In genomic region chr1:61137954-61138353, GRCm38 (mm10) we compare ENCODE assay signal across 29 mouse cellular contexts.
DNase-seq lines count a peak whose midpoint lies in the region; ATAC-seq and TF ChIP-seq lines count a peak whose summit lies in the region.
"Had no signal": no experiment of that assay in that cellular context is flagged by ENCODE, and none has a peak within 500 bp of the region (broad histone marks: within the 10 kb centered on the region; RNA-seq: fewer than 3 reads in every experiment).

No protein-coding gene starts in this region.

- no peak for DNase-seq in intestine, embryonic 14.5 days (ENCODE audit: low spot score)
- no peak for DNase-seq in midbrain, embryonic 14.5 days
- no peak for DNase-seq in CH12.LX (ENCODE audit: extremely low read depth)
- DNase-seq in naive thymus-derived CD4-positive, alpha-beta T cell, adult 2 months (ENCODE audit: low read depth), result peak; percentile 10
- DNase-seq in ovary, postnatal 36 days (ENCODE audit: low spot score), result no peak
- DNase-seq in left cerebral cortex, adult 18-20 months (ENCODE audit: low spot score in 2 of 2), result no peak
- DNase-seq: adrenal gland, adult 8-10 months; adrenal gland, postnatal 25 days; cerebellum, adult 11-12 months; cerebellum, adult 8-10 months; cerebellum, postnatal 10 days; cerebellum, postnatal 36 days; embryo, embryonic 11 days; gastrocnemius, postnatal 10 days; gastrocnemius, postnatal 36 days; heart, adult 2 months; heart, postnatal 14 days; heart, postnatal 4 days had no signal

- no peaks in the 10 kb centered on the region for H3K79me2 ChIP-seq in CH12.LX (replicated peaks; ENCODE audit: control insufficient read depth, extremely low read depth, insufficient read depth, poor library complexity, severe bottlenecking)

- no peaks in the 10 kb centered on the region for H3K27me3 ChIP-seq in intestine, embryonic 14.5 days (replicated peaks; ENCODE audit: control insufficient read depth, insufficient read depth, low read length)
- H3K27me3 ChIP-seq in intestine, embryonic 15.5 days (replicated peaks), result no peaks in the 10 kb centered on the region
- H3K27me3 ChIP-seq in midbrain, embryonic 16.5 days (ENCODE audit: control insufficient read depth, insufficient read depth, low read depth, low read length), result no peaks in the 10 kb centered on the region
- no peaks in the 10 kb centered on the region for H3K27me3 ChIP-seq in midbrain, embryonic 14.5 days (ENCODE audit: control insufficient read depth, insufficient read depth, low read length)
- H3K27me3 ChIP-seq in CH12.LX (replicated peaks), result no peaks in the 10 kb centered on the region
- H3K27me3 ChIP-seq: embryonic facial prominence, embryonic 13.5 days; forebrain, embryonic 13.5 days; heart, embryonic 13.5 days; hindbrain, embryonic 15.5 days had no signal

- H3K9ac ChIP-seq in intestine, embryonic 14.5 days (ENCODE audit: low read length), result no peak overlapping the region
- H3K9ac ChIP-seq in intestine, embryonic 15.5 days, result no peak overlapping the region
- no peak overlapping the region for H3K9ac ChIP-seq in midbrain, embryonic 16.5 days (ENCODE audit: low read depth, low read length)
- H3K9ac ChIP-seq in midbrain, embryonic 14.5 days (replicated peaks; ENCODE audit: low read length), result no peak overlapping the region
- H3K9ac ChIP-seq in CH12.LX (ENCODE audit: insufficient read depth, low read depth), result no peak overlapping the region
- H3K9ac ChIP-seq: embryonic facial prominence, embryonic 13.5 days; forebrain, embryonic 13.5 days; heart, embryonic 13.5 days; hindbrain, embryonic 15.5 days had no signal

- no peak overlapping the region for H3K4me2 ChIP-seq in intestine, embryonic 14.5 days (ENCODE audit: low read length)
- H3K4me2 ChIP-seq in intestine, embryonic 15.5 days (replicated peaks), result no peak overlapping the region
- H3K4me2 ChIP-seq in midbrain, embryonic 16.5 days (ENCODE audit: low read length), result no peak overlapping the region
- H3K4me2 ChIP-seq in midbrain, embryonic 14.5 days (ENCODE audit: low read length), result no peak overlapping the region
- H3K4me2 ChIP-seq in CH12.LX (ENCODE audit: insufficient read depth, low read depth, poor library complexity, severe bottlenecking), result peak overlapping the region; percentile 38; the same call in 1 of the 2 replicates
- H3K4me2 ChIP-seq: embryonic facial prominence, embryonic 13.5 days; forebrain, embryonic 13.5 days; heart, embryonic 13.5 days; hindbrain, embryonic 15.5 days had no signal

- H3K4me1 ChIP-seq in intestine, embryonic 14.5 days (replicated peaks; ENCODE audit: control insufficient read depth, insufficient read depth, low read length), result peaks cover 53% of the 10 kb centered on the region
- peaks cover 37% of the 10 kb centered on the region for H3K4me1 ChIP-seq in intestine, embryonic 15.5 days (replicated peaks)
- peaks cover 19% of the 10 kb centered on the region for H3K4me1 ChIP-seq in midbrain, embryonic 16.5 days (ENCODE audit: control insufficient read depth, insufficient read depth, low read length)
- peaks cover 36% of the 10 kb centered on the region for H3K4me1 ChIP-seq in midbrain, embryonic 14.5 days (ENCODE audit: control insufficient read depth, insufficient read depth, low read length)
- H3K4me1 ChIP-seq in CH12.LX (ENCODE audit: control insufficient read depth in 1 of 2, insufficient read depth in 2 of 2), result peaks cover 27 to 62% of the 10 kb centered on the region in 2 experiments

- no peak for ATAC-seq in intestine, embryonic 14.5 days (replicated peaks; ENCODE audit: low FRiP score, low TSS enrichment, low read depth)
- ATAC-seq in intestine, embryonic 15.5 days, result no peak
- no peak for ATAC-seq in midbrain, embryonic 16.5 days
- ATAC-seq in midbrain, embryonic 14.5 days (ENCODE audit: low FRiP score, low TSS enrichment), result no peak
- ATAC-seq: activated CD4-positive, CD25-positive, alpha-beta regulatory T cell, adult 4 months; forebrain, embryonic 13.5 days; forebrain, embryonic 16.5 days had no signal

- dilution Hi-C loops in CH12.LX (cut with MboI; ENCODE audit: extremely low pct_ligation_motif_present, extremely low pct_unique_long_range_greater_than_20kb, low sequenced_read_pairs), result no loop called here

- in situ Hi-C loops in CH12.LX (cut with MboI; ENCODE audit: low pct_ligation_motif_present, low pct_unique_long_range_greater_than_20kb, low sequenced_read_pairs), result loop anchor here (10.0 to 25.0 kb wide), 4 partner anchors 237 to 1849 kb away; partner anchors contain the start of gene Nrp2

- no peak for TF ChIP-seq RAD21 in CH12.LX (IDR thresholded peaks at IDR 0.05; ENCODE audit: low read depth, low read length)

- no peak for TF ChIP-seq CTCF in CH12.LX (conservative IDR thresholded peaks at IDR 0.05 in 1 of 2, IDR thresholded peaks at IDR 0.05 in 1 of 2; ENCODE audit: low read depth in 2 of 2, low read length in 2 of 2)

- H3K36me3 ChIP-seq in intestine, embryonic 14.5 days (ENCODE audit: control insufficient read depth, insufficient read depth, low read length), result no peaks in the 10 kb centered on the region
- no peaks in the 10 kb centered on the region for H3K36me3 ChIP-seq in intestine, embryonic 15.5 days
- no peaks in the 10 kb centered on the region for H3K36me3 ChIP-seq in midbrain, embryonic 16.5 days (ENCODE audit: control insufficient read depth, insufficient read depth, low read length)
- H3K36me3 ChIP-seq in midbrain, embryonic 14.5 days (ENCODE audit: control insufficient read depth, insufficient read depth, low read length), result no peaks in the 10 kb centered on the region
- H3K36me3 ChIP-seq in CH12.LX (replicated peaks in 1 of 2; ENCODE audit: control insufficient read depth in 1 of 2, insufficient read depth in 1 of 2, low read length in 1 of 2), result no peaks in the 10 kb centered on the region
- H3K36me3 ChIP-seq: embryonic facial prominence, embryonic 10.5 days; embryonic facial prominence, embryonic 13.5 days; heart, embryonic 10.5 days; heart, embryonic 13.5 days; hindbrain, embryonic 15.5 days had no signal

- TF ChIP-seq POLR2A in CH12.LX (IDR thresholded peaks at IDR 0.05; ENCODE audit: low read depth, low read length), result no peak

- 0 out of 2 replicates have a peak overlapping the region, but pooled peaks have one; percentile 14 for H3K27ac ChIP-seq in intestine, embryonic 14.5 days (ENCODE audit: low read depth)
- no peak overlapping the region for H3K27ac ChIP-seq in intestine, embryonic 15.5 days
- H3K27ac ChIP-seq in midbrain, embryonic 16.5 days (ENCODE audit: low read length), result 0 out of 2 replicates have a peak overlapping the region, but pooled peaks have one; percentile 6
- no peak overlapping the region for H3K27ac ChIP-seq in midbrain, embryonic 14.5 days (replicated peaks; ENCODE audit: low read depth, low read length)
- no peak overlapping the region for H3K27ac ChIP-seq in CH12.LX (ENCODE audit: insufficient read depth, low read depth)
- H3K27ac ChIP-seq: embryonic facial prominence, embryonic 10.5 days; embryonic facial prominence, embryonic 13.5 days; forebrain, embryonic 13.5 days; heart, adult 2 months; heart, embryonic 10.5 days; heart, embryonic 13.5 days; hindbrain, embryonic 15.5 days had no signal

- H3K4me3 ChIP-seq in intestine, embryonic 14.5 days (ENCODE audit: low read depth, low read length), result no peak overlapping the region
- H3K4me3 ChIP-seq in intestine, embryonic 15.5 days (replicated peaks), result no peak overlapping the region
- no peak overlapping the region for H3K4me3 ChIP-seq in midbrain, embryonic 16.5 days (ENCODE audit: low read depth, low read length)
- H3K4me3 ChIP-seq in midbrain, embryonic 14.5 days (replicated peaks; ENCODE audit: low read depth, low read length), result no peak overlapping the region
- H3K4me3 ChIP-seq in CH12.LX (replicated peaks in 1 of 3; ENCODE audit: low read depth in 2 of 3, low read length in 2 of 3, poor library complexity in 1 of 3), result no peak overlapping the region
- H3K4me3 ChIP-seq: embryonic facial prominence, embryonic 10.5 days; embryonic facial prominence, embryonic 13.5 days; erythroblast, embryonic 14.5 days; forebrain, embryonic 13.5 days; heart, adult 2 months; heart, embryonic 10.5 days; heart, embryonic 13.5 days; hindbrain, embryonic 15.5 days had no signal

- no peaks in the 10 kb centered on the region for H3K9me3 ChIP-seq in intestine, embryonic 14.5 days (ENCODE audit: control insufficient read depth, low read length)
- no peaks in the 10 kb centered on the region for H3K9me3 ChIP-seq in intestine, embryonic 15.5 days
- H3K9me3 ChIP-seq in midbrain, embryonic 16.5 days (replicated peaks; ENCODE audit: control insufficient read depth, low read length, poor library complexity, severe bottlenecking), result no peaks in the 10 kb centered on the region
- H3K9me3 ChIP-seq in midbrain, embryonic 14.5 days (ENCODE audit: control insufficient read depth, low read length), result no peaks in the 10 kb centered on the region
- H3K9me3 ChIP-seq in CH12.LX (replicated peaks; ENCODE audit: low read length), result no peaks in the 10 kb centered on the region
- H3K9me3 ChIP-seq: embryonic facial prominence, embryonic 10.5 days; embryonic facial prominence, embryonic 13.5 days; forebrain, embryonic 13.5 days; heart, embryonic 10.5 days; heart, embryonic 13.5 days; hindbrain, embryonic 15.5 days had no signal

- TF ChIP-seq EP300 in CH12.LX (IDR thresholded peaks at IDR 0.05; ENCODE audit: low read length), result no peak

- WGBS in intestine, embryonic 14.5 days, result 65% methylated on average over 11 of the region's 11 CpGs
- 70% methylated on average over 11 of the region's 11 CpGs for WGBS in intestine, embryonic 15.5 days
- 79% methylated on average over 11 of the region's 11 CpGs for WGBS in midbrain, embryonic 16.5 days
- 81% methylated on average over 11 of the region's 11 CpGs for WGBS in midbrain, embryonic 14.5 days

TF ChIP-seq in CH12.LX, 34 proteins besides CTCF, POLR2A, EP300 and RAD21:
- TF ChIP-seq TCF12 (IDR thresholded peaks at IDR 0.05; ENCODE audit: low read depth, low read length), result no peak
- TF ChIP-seq USF2 (conservative IDR thresholded peaks at IDR 0.05; ENCODE audit: low read depth, low read length), result no peak
- TF ChIP-seq ZKSCAN1 (IDR thresholded peaks at IDR 0.05; ENCODE audit: borderline replicate concordance, low read depth, low read length), result no peak
- no peak for TF ChIP-seq RCOR1 (conservative IDR thresholded peaks at IDR 0.05; ENCODE audit: low read depth, low read length)
- no peak for TF ChIP-seq JUN (IDR thresholded peaks at IDR 0.05; ENCODE audit: insufficient read depth, low read depth, low read length)

Comparison
In these comparisons a context has a peak if more than half of its experiments do, and no peak if none do; other contexts are left out.
1. H3K27ac ChIP-seq: peak in intestine, embryonic 14.5 days (single experiment) and midbrain, embryonic 16.5 days (single experiment); none in intestine, embryonic 15.5 days (single experiment), midbrain, embryonic 14.5 days (single experiment) and CH12.LX (single experiment).